Mouse (Mus musculus) skeletal muscle tissue, adult 2 months (tissue): ENCODE results near the gene Dmac2.
A peak's percentile ranks its signal among the peaks of the same experiment; 100 is the strongest.
"Not testable (repeated sequence)": the region's sequence is repeated elsewhere in the genome, so short reads cannot be mapped to it uniquely, and the experiment has no call there.

ENCODE experiments used
- DNase-seq: peaks from one replicate; pipeline ENCODE4 v3.0.0-alpha.2; 2012; ENCODE audit warnings: low read depth, low spot score

The Dmac2 gene

DNA sequence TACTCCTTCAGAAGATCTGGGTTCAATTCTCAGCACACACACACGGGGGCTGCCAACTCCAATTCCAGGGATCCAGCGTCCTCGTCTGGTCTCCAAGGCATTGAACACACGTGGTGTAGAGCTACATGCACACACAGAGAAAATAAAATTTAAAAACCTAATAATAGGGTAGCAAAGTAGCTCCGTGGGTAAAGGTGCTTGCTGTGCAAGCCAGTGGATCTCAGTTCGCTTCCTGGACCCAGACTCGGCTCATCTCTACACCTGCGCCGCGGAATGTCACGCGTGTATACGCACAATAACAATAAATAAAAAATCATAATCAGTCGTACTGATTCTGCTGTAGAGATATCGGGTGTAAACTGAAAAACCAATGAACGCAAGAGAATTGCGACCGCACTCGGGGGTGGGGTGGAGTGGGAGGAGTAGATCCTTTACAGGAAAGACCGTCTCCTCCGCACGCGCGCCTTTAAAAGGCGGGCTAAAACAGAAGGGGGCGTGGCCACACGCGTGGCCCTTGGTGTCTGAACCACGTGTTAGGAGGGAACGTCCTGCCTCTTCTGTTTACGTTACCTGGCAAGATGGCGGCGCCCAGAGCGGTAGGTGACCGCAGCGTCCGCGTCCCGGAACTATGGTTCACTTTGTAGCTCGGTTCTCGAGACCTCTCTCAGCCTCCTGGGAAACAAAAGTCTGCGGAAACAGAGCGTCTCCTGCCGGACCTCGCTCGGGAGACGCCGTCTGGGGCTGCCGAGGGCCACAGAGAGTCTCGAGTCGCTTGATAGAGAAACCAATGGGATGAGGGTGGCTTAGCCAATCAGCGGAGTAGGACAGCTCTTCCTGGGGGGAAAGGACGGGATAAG, at the start of gene Dmac2:
Gene Dmac2 (plus strand): TSS at position 550 of the 857 bp plus-strand sequence.
- peak; percentile 92 for DNase-seq

DNA sequence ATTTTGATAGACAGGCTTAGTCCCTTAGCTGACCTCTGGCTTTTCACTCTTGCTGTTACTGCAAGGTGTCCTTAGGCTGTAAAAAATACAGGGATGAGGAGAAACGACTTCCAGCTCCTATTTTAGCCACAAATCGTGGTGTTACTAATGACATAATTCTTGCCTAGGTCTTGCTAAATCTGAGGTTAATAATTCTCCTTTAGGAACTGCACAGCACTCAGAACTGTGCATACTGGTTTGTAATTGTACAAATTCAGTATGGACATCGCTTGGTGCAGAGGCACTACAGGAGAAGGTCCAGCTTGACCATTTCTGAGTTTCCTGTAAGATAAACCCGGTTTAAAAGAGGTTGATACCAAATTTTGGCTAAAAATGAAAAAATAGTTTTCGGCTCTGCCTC, 45.4 kb upstream of the Dmac2 start:
- DNase-seq: not testable (repeated sequence)

DNA sequence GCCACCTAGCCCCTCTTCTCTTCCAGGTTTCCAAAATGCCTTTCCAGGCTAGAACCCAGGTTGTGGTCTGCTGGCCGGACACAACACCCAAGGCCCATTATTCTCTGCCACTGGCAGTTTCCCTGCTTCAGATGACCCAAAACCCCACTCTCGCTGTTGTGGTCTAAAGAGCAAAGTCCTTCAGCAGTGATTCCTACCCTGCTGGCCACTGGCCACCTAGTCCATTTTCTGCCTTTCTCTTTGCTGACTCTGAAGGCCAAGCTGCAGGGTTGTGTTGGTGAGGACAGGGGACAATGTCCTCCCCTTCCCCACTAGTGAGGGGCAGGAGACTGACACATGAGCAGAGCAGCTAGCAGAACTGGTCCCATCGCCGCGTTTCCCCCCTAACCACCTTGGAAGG, 44.1 kb upstream of the Dmac2 start:
- no peak for DNase-seq

DNA sequence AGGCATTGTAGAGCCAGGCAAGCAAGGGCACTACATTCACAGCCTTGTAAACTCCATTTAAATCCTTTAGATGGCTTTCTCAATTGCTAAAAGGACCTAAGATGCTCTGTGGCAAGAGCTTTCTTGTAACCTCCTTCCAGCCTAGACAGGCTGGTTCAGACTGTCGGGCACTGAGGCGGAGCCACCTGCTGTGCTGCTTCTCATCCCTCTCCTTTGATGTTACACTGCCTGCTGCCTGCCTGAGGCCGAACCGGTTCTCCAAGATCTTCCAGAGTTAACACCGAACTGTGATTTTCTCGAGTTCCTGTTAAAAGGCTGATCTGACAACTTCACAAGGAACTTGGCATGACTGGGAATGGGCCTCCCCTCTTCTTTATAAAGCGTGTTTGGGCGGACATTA, 43.3 kb upstream of the Dmac2 start:
- DNase-seq: no peak

DNA sequence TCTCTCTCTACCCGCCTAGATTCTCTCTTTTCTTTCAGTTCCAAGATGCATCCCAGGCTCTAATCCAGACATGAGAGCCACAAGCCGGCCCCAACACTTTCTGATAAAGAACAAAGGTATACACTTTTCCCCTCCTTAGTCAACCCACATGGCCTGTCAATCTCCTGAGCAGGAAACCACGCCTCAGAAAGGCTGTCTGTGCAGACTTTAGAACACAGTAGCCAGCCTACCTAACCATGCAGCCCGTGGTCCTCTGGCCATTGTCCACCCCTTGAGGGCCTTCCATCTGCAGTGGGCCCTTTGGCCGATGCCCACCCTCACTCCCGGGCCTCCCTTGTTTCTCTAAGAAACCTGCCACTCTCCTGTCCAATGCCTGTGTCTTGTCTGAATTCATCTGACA, 42.9 kb upstream of the Dmac2 start:
- DNase-seq: not testable (repeated sequence)

DNA sequence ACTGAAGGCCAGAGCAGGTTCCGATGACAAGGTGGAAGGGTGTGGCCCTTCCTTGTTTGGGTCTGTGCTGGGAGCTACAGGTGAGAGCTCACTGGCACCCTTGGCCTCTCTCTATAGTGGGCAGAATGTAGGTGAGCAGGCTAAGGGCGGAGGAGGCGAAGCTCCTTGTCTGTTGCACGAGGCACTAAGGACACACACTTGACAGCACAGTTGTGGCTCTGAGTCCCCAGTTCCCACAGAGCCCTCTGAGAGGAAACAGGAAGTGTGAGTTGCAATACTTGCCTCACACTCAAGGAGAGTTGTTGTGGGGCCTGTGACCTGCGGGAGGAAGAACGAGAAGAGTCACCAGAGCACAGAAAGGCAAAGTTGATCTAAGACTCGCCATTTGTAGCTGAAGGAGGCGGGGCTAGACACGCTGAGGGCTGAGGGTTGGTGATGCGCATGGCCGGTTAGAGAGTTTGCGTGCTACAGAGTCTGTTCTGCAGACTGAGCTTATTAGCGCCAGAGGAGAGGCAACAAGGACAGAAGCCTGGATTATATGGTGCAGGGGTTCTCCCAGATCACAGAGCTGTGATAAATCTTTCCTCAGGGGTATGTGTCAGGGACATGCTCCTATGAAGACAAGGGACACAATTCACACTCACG, 42.3 kb upstream of the Dmac2 start:
- not testable (repeated sequence) for DNase-seq

DNA sequence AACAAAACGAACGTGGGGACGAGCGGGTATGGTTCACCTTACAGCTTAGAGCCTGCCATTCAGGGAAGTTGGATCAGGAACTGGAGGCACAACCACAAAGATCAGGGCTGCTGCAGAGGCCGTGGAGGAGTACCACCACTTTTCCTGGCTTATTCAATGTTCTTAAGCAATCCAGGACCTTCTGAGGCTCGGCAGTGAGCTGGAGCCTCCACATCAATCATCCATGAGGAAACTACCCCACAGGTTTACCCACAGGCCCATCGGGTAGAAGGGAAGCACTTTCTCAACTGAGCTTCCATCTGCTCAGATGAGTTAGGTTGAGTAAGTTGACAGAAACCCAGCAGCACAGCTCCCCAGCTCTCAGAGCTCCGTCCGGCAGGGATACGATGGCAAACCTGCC, 39.8 kb upstream of the Dmac2 start:
- DNase-seq: no peak

DNA sequence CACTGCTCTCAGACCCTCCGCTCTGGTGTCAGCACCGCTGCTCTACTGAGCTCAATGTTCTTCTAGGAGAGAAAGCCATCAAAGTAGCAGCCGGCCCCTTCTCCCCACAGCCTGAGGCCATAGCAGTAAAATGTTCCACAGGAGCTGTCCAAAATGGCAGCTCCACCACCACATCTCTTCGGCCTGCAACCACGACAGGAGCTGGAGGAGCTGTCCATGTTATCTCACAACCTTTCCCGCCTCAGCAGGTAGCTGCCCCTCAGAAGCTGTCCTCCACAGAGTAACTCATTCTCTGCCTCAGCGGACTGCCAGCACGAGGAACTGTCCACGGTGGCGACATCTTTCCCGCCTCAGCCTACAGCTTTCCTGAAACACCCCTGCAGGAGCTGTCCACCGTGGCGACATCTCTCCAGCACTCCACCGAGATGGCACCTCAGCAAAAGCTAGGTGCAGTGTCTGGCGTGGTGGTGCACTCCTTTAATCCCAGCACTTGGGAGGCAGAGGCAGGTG, 36.9 kb upstream of the Dmac2 start:
- no peak for DNase-seq

DNA sequence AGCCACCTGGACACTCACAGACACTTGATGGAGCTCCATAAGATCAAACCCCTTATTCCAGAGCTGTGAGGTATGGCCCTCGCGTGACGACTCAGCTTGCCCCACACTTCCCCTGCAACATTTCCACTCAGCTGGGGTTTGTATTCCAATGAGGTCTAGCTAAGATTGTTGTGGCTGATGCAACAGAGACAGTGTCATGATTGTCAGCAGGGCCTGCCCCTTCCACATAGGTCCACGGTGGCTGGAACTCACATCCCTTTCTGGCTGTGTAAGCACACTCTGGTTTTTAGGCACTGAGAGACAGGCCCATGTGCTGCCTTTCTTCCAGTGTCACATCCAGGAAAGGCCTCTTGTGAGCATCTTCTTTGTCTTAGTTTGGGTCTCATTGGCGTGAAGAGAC, 34.6 kb upstream of the Dmac2 start:
- no peak for DNase-seq

DNA sequence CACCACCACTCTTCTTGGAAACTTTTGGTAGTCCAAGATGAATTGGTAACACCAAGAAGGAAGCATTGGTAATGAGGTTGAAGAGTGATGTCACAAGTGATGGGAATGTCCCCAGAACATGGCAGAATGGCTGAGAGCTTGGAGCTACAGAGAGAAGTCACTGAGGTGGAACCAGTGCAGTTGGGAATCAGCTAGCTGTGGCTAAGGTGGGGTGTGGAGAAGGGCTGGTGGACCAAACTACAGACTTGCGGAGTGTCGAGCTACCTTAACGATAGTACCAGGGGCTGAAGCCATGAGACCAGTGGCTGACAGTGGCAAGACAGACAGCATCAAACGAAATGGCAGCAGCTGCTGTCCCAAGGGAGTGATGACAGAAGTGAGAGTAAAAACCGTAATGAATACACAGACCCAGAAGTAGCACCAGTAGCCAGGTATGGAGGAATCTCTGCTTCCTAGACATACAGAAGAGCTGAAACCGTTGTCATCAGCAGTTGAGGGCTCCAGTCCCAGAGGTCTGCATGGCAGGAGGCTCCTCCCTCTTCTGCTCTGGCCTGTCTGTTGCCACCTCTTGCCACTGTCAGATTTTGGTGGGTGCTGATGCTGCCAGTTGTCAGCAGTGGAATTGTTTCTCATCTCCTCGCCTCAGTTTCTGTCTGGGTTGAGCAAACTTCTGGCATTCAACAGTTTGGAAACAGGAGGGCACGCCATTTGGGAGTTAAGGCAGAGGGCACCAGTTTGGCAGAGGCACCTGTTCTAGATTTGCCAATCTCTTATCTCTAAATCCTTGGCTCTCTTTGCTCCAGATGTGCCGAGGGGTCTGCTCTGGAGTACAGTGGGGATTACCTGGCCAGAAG, 33.6 kb upstream of the Dmac2 start:
- no peak for DNase-seq

DNA sequence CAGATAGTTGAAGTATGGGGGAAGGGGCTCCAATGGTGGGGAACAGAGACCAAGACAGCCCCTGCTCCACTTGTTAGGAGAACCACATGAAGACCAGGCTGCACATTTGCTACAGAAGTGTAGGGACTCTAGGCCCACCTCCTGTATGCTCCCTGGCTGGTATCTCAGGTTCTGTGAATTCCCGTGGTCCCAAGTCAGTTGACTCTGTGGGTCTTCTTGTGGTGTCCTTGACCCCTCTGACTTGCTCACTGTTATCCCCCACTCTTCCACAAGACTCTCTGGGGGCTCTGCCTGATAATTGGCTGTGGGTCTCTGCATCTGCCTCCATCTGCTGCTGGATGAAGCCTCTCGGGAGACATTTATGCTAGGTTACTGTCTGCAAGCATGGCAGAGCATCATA, 28.0 kb upstream of the Dmac2 start:
- no peak for DNase-seq

DNA sequence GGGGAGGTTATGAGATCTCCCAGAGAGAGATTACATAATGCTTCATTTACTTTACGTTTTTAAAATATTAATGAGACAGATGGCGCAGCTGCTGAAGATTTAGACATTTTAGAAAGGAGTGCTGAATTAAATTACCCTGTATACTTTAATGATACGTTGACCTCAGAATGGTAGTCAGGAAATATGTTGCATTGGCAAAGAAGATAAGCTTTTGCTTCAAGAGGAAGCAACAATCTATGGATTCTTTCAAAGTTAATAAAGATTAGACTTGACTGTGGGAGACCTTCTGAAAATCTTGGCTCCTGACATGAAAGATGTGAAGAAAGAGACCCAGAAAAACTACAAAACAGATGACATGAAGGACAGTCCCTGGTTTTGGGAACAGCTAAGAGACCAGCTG, 25.4 kb upstream of the Dmac2 start:
- DNase-seq: no peak

DNA sequence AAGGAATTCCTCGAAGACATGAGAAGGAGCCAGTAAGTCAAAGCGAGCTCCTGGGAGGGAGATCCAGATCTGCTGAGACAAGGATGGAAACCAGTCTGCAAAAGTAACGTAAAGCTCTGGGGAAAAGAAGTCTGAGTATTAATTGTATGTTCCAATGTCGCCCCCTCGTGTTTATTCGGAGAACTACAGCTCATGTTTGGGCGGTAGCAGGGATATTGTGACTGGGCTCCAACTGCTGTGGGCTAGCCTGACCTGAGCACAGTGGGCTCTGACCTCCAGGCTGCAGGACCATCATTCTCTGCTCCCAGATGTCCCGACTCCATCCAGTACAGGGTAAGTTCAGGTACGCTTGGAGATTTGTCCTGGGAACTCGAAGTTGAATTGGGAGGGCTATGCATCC, 19.6 kb upstream of the Dmac2 start:
- DNase-seq: no peak

DNA sequence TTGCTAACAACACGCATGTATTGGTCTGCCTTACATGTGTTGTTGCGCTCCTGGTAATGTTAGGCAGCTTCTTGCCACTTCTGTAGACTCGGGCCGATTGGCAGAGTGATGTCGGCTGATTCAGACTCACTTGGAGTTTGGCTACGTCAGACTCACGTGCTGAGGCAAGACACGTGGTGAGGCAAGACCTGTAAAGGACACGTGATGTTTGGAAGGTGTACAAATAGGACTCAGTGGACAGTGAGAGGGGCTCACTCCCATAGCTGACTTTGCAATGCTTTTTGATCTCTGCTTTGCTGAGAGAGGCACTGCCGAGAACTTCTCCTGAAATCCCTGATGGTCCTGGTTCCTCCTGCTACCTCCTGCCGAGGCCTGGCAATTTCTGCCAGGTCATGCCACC, 18.5 kb upstream of the Dmac2 start:
- DNase-seq: no peak

DNA sequence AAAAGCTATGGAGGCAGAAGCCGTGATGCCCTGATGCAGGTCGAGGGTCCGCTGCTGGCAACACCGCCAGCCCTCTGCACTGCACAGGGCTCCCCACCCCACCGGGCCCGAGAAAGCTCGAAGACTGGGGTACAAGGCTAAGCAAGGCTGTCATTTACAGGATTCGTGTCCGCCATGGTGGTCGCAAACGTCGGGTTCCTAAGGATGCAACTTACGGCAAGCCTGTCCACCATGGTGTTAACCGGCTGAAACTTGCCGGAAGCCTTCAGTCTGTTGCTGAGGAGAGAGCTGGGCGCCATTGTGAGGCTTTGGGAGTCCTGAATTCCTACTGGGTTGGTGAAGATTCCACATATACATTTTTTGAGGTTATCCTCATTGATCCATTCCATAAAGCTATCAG, 17.9 kb upstream of the Dmac2 start:
- no peak for DNase-seq

DNA sequence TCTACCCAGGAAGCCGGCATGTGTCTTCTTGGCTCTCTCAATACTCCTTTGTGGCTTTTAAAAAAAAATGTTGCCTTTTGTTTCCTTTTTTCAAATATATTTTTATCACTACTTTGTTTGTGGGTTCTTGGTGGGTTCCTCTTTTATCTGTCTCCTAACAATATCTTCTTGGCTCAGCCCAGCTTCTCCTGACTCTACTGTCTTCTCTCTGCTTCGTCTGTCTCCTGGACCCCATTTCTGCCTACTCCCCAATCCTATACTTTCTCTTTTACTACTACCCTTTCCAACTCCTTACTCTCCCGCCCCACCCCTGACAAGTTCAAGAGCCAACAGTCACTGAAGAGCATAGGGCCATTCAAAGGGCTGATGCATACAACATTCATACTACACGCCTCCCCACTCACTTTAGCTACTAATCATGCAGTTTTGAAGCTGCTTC, 12.6 kb upstream of the Dmac2 start:
- DNase-seq: no peak

DNA sequence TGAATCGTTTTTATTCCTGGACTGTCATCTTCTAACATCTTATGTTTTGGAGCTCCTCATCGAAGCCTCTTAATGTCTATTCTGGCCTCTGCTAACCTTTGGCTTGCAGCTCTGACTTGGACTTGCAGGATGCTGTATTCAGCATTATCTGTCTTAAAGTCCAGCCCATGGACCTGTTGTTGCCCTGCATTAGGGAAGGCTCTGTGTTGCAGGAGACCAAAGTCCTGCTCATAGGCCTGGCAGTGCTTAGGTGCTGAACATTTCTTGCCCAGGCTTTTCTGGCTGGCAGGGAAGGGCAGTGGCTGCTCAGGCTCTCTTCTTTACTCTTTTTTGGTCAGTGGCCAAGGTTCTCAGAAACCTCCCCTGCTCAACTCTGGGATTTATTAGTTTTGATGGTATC, 12.0 kb upstream of the Dmac2 start:
- no peak for DNase-seq

DNA sequence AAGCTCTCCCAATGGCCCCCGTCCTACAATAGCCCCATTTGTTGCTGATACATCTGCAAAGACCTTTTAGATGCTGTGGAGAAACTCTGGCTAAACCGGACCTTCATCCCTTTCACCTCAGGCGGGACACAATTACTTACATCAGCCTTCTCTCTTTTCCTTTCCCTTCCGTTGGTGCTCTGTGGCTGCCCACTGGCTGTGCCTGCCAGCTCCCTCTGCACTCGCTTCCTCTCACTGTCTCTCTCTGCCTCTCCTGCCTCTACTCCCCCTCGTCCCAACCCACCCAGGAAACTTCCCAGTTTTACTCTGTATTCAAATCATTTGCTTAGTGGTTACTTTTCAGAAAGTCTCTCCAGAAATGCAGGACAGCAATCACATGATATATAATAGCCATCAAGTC, 9.2 kb upstream of the Dmac2 start:
- DNase-seq: no peak

DNA sequence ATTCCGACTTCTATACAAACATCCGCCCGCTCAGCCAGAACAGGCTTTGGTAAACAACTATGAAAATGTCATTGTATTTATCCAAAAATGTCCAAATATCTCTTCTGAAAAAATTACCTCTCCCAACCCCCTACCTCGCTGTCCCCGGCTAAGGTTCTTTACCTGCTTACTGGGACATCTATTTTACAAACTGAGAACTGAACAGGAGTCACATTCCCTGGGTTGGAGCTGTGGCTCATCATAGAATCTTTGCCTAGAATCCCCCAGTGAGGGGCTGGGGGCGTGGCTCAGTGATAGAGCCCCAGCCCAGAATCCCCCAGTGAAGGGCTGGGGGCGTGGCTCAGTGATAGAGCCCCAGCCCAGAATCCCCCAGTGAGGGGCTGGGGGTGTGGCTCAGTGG, 7.7 kb upstream of the Dmac2 start:
- no peak for DNase-seq

DNA sequence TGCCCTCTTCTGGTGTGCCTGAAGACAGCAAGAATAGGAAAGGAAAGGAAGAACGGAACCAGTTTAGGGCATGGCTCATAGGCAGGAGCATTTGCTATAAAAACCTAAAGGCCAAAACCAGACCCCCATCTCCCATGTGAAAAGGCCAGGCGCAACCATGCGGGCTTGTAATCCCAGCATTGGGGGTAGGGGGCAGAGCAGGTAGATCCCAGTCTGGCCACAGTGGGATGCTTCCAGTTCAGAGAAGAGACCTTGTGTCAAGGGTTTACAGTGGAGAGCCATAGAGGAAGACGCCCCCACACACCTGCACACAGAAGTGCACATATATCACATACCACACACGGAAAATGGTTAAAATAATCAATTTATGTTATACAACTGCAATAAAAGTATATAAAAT, 5.1 kb upstream of the Dmac2 start:
- no peak for DNase-seq

DNA sequence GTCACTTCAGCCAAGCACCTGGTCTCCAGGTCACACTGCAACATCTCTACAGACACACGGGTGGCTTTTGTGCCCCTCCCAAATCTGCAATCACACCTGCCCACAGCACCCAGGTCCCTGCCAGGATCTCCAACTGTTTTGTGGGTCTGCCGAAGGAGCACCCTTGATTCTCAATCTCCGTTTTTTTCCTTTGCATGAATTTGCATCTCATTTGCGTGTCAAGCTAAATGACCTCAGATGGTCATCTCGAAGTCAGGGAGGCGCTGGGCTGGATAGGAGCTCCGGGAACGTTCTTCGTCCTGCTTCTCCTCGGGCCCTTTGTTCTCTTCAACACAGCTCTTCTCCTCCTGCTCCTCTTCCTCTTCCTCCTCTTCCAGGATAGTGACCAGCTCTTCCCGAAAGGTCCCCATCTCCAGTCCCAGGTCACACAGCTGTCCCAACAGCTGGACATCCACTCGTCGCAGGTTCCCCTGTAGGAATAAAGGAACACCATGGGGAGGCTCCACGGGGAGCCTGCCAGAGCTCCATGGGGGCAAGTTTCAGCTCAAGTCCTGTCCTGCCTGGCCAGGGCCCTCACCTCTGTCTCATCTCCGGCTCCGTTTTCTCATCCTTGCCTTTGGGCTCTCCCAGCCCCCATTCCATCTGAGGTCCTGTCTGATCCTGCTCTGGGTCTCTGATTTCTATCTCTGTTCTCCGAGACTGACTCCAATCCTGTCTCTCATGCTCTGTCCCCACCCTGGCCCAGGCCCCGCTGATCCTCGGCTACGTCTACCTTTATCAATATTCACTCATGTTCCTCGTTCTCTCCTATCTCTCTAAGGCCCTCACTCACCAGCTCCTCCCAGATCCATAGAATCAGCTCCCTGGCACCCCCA, 4.1 kb upstream of the Dmac2 start:
- no peak for DNase-seq
